Mouse (Mus musculus) midbrain, embryonic 11.5 days (tissue): Measurements from ENCODE around the gene Msn. TPM values are rescaled to one million over a fixed set of nuclear protein-coding genes. Genes with fewer than 3 reads are reported as not detected.

Source experiments
- ATAC-seq: fragments of 200-750 bp; cut with Nextera tagmentation; 2 replicates; pipeline ENCODE4 v1.8.0; 2017; ENCODE audit warnings: moderate TSS enrichment, moderate library complexity; ENCODE audit not compliant: low FRiP score
- DNase-seq: peaks from one replicate; pipeline ENCODE4 v3.0.0; 2015; ENCODE audit warnings: low spot score; ENCODE audit errors: missing footprints
- H3K27ac ChIP-seq: fragments of 300-500 bp; sonication (generic); 2 replicates; pipeline ENCODE4 v1.5.1; 2014; ENCODE audit warnings: low read depth, low read length
- H3K27me3 ChIP-seq: fragments of 300-500 bp; sonication (generic); 2 replicates; pipeline ENCODE4 v1.6.1; 2014; ENCODE audit warnings: mild to moderate bottlenecking, low read length, moderate library complexity, mixed read lengths; ENCODE audit not compliant: control insufficient read depth, insufficient read depth
- H3K36me3 ChIP-seq: fragments of 300-500 bp; sonication (generic); 2 replicates; pipeline ENCODE4 v1.6.1; 2014; ENCODE audit warnings: mild to moderate bottlenecking, low read length, moderate library complexity, mixed read lengths; ENCODE audit not compliant: control insufficient read depth, insufficient read depth
- H3K4me1 ChIP-seq: fragments of 300-500 bp; sonication (generic); 2 replicates; pipeline ENCODE4 v1.6.1; 2014; ENCODE audit warnings: low read length; ENCODE audit not compliant: control insufficient read depth, insufficient read depth
- H3K4me2 ChIP-seq: fragments of 300-500 bp; sonication (generic); 2 replicates; pipeline ENCODE4 v1.6.1; 2014; ENCODE audit warnings: mild to moderate bottlenecking, moderate library complexity
- H3K4me3 ChIP-seq: fragments of 300-500 bp; sonication (generic); 2 replicates; pipeline ENCODE4 v1.5.1; 2014; ENCODE audit warnings: low read depth, low read length
- H3K9ac ChIP-seq: fragments of 300-500 bp; sonication (generic); 2 replicates; pipeline ENCODE4 v1.6.1; 2014; ENCODE audit warnings: low read length
- H3K9me3 ChIP-seq: fragments of 300-500 bp; sonication (generic); 2 replicates; pipeline ENCODE4 v1.6.1; 2016; ENCODE audit warnings: low read length; ENCODE audit not compliant: control insufficient read depth
- WGBS: fragments of 180-500 bp; shearing (Covaris S2); extraction: QIAGEN DNeasy Blood & Tissue Kit; methylation state at CpG from one replicate; pipeline ENCODE4 v1.1.7; 2014; 5-methylcytosine and 5-hydroxymethylcytosine counted together
- polyA plus RNA-seq: library from polyadenylated mRNA; unstranded; fragments of >200 nt; fragmentation: Nextera tagmentation; extraction: Ambion mirVana; gene quantifications from 2 replicates; pipeline ENCODE4 v1.2.1, GENCODE M21; 2014

Gene Msn
- polyA plus RNA-seq, 1 experiment from 2014 or later = 120 TPM

DNA sequence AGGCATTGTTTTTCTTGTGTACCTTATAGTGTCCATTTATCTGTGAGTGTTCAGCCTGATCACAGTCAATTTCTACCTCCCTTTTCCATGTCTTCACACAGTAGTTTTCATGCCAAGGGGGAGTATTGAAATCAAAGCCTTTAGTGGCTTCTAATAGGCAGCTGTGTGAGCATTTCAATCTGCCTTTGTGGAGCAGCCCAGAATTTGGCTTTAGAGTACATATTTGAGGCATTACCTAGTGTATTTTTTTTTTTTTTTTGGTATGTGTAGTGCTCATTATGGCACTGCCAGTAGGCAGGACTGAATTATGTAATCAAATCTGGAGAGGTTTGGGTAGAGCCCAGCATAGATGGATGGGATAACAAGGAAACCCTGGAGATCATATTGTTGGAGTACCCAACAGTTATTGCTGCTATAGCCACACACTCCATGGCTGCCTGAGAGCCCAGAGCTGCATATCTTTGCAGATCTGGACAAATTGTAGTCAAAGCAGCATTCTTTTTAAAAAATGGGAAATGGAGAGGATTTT, 17.3 kb downstream of the Msn start:
- no peak overlapping the region for H3K9ac ChIP-seq
- H3K36me3 ChIP-seq = no peaks in the 10 kb centered on the region
- H3K4me2 ChIP-seq = no peak overlapping the region
- no peak for ATAC-seq
- H3K4me3 ChIP-seq = no peak overlapping the region
- no peak overlapping the region for H3K27ac ChIP-seq
- DNase-seq = no peak
- H3K9me3 ChIP-seq = no peaks in the 10 kb centered on the region
- H3K27me3 ChIP-seq = no peaks in the 10 kb centered on the region
- no peaks in the 10 kb centered on the region for H3K4me1 ChIP-seq

- Histone ChIP-seq H3K9me3 (no peaks in the 10 kb centered on the region), H3K4me2 (no peak overlapping the region), H3K9ac (no peak overlapping the region), H3K4me1 (no peaks in the 10 kb centered on the region), H3K27ac (no peak overlapping the region), H3K27me3 (no peaks in the 10 kb centered on the region), H3K4me3 (no peak overlapping the region), H3K36me3 (no peaks in the 10 kb centered on the region)
- DNase-seq (no peak), ATAC-seq (no peak)
Observed at GRCm38 (mm10) chrX:96115501-96115900, 19.7 kb downstream of the Msn start.

GRCm38 (mm10) chrX:96117366-96117765, 21.5 kb downstream of the Msn start:
- H3K4me2 ChIP-seq = no peak overlapping the region
- H3K27me3 ChIP-seq = no peaks in the 10 kb centered on the region
- no peak for ATAC-seq
- H3K9ac ChIP-seq = no peak overlapping the region
- no peak overlapping the region for H3K27ac ChIP-seq
- no peak overlapping the region for H3K4me3 ChIP-seq
- no peaks in the 10 kb centered on the region for H3K36me3 ChIP-seq
- DNase-seq = no peak
- H3K4me1 ChIP-seq = no peaks in the 10 kb centered on the region
- no peaks in the 10 kb centered on the region for H3K9me3 ChIP-seq
- WGBS = 88% methylated on average over 1 of the region's 1 CpGs

- H3K27ac ChIP-seq = no peak overlapping the region
- H3K9ac ChIP-seq = no peak overlapping the region
- H3K27me3 ChIP-seq = no peaks in the 10 kb centered on the region
- WGBS = 83% methylated on average over 2 of the region's 2 CpGs
- ATAC-seq (no peak), DNase-seq (no peak)
- H3K4me2 ChIP-seq = no peak overlapping the region
- no peaks in the 10 kb centered on the region for H3K36me3 ChIP-seq
- H3K4me3 ChIP-seq = no peak overlapping the region
- no peaks in the 10 kb centered on the region for H3K4me1 ChIP-seq
- no peaks in the 10 kb centered on the region for H3K9me3 ChIP-seq
Observed at GRCm38 (mm10) chrX:96119997-96120396, 24.2 kb downstream of the Msn start.

- no peaks in the 10 kb centered on the region for H3K4me1 ChIP-seq
- H3K9ac ChIP-seq = no peak overlapping the region
- H3K4me3 ChIP-seq = no peak overlapping the region
- no peaks in the 10 kb centered on the region for H3K9me3 ChIP-seq
- no peaks in the 10 kb centered on the region for H3K27me3 ChIP-seq
- H3K27ac ChIP-seq = no peak overlapping the region
- DNase-seq (no peak), ATAC-seq (no peak)
- H3K36me3 ChIP-seq = no peaks in the 10 kb centered on the region
- H3K4me2 ChIP-seq = no peak overlapping the region
- 80% methylated on average over 1 of the region's 1 CpGs for WGBS
Observed at GRCm38 (mm10) chrX:96121912-96122311, 26.1 kb downstream of the Msn start.

GRCm38 (mm10) chrX:96126803-96127202, 31.0 kb downstream of the Msn start:
- H3K27me3 ChIP-seq = no peaks in the 10 kb centered on the region
- no peak overlapping the region for H3K27ac ChIP-seq
- no peak overlapping the region for H3K9ac ChIP-seq
- H3K9me3 ChIP-seq = no peaks in the 10 kb centered on the region
- DNase-seq (no peak), ATAC-seq (no peak)
- no peak overlapping the region for H3K4me2 ChIP-seq
- H3K36me3 ChIP-seq = no peaks in the 10 kb centered on the region
- WGBS = 94% methylated on average over 3 of the region's 3 CpGs
- no peaks in the 10 kb centered on the region for H3K4me1 ChIP-seq
- no peak overlapping the region for H3K4me3 ChIP-seq

DNA sequence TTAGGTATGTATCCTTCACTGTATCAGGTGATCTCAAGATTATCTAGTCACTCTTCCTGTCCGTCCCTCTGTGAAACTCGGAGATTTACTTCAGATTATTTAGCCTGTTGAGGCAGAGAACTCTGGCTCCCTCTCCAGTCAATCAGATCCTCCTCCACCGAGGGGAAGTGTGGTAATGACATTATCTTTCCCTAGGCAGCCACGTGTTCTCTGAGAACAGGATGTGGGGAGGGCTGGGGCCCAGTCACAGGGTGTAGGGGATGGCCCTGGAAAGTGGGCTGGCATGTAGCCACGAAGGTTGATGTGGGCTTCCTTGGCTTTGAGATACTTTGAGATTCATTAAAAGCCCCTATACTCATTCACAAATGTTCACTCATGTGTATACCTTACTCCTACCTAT, 34.3 kb downstream of the Msn start:
- no peaks in the 10 kb centered on the region for H3K9me3 ChIP-seq
- no peak overlapping the region for H3K4me3 ChIP-seq
- ATAC-seq (no peak), DNase-seq (no peak)
- H3K4me1 ChIP-seq = no peaks in the 10 kb centered on the region
- H3K4me2 ChIP-seq = no peak overlapping the region
- no peak overlapping the region for H3K27ac ChIP-seq
- H3K27me3 ChIP-seq = no peaks in the 10 kb centered on the region
- no peak overlapping the region for H3K9ac ChIP-seq
- WGBS = 56% methylated on average over 5 of the region's 5 CpGs
- no peaks in the 10 kb centered on the region for H3K36me3 ChIP-seq

- ATAC-seq (no peak), DNase-seq (no peak)
- 61% methylated on average over 6 of the region's 6 CpGs for WGBS
Observed at GRCm38 (mm10) chrX:96130663-96131062, 34.8 kb downstream of the Msn start.

DNA sequence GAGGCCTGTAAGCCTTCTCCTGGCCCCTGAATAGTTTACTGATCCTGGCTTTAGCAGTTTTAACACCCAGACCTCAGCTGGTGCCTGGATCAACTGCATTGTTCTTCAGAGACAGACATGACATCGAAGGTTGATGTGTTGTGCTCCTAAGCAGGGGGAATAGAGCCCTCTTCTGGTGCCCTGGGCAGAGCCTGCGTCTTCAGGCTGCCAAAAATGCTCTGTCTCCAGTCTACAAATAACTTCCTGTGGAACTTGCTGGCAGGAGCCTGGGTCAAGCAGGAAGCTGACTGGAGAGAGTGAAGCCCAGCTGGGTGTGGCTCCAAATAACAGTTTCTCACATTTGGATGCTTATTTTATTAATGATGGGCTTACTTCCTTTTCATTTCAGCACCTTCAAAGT, 37.4 kb downstream of the Msn start:
- no peak overlapping the region for H3K9ac ChIP-seq
- H3K4me1 ChIP-seq = no peaks in the 10 kb centered on the region
- no peaks in the 10 kb centered on the region for H3K36me3 ChIP-seq
- H3K9me3 ChIP-seq = no peaks in the 10 kb centered on the region
- no peak for DNase-seq
- H3K4me2 ChIP-seq = no peak overlapping the region
- no peaks in the 10 kb centered on the region for H3K27me3 ChIP-seq
- H3K4me3 ChIP-seq = no peak overlapping the region
- 38% methylated on average over 2 of the region's 2 CpGs for WGBS
- ATAC-seq = no peak
- H3K27ac ChIP-seq = no peak overlapping the region

More at GRCm38 (mm10) chrX:96130663-96131062, 34.8 kb downstream of the Msn start:
- H3K4me3 ChIP-seq = no peak overlapping the region
- H3K27me3 ChIP-seq = no peaks in the 10 kb centered on the region
- no peak overlapping the region for H3K27ac ChIP-seq
- H3K9me3 ChIP-seq = no peaks in the 10 kb centered on the region
- no peaks in the 10 kb centered on the region for H3K4me1 ChIP-seq
- H3K9ac ChIP-seq = no peak overlapping the region
- H3K4me2 ChIP-seq = no peak overlapping the region
- H3K36me3 ChIP-seq = no peaks in the 10 kb centered on the region

GRCm38 (mm10) chrX:96134243-96134661, 38.4 kb downstream of the Msn start:
- no peaks in the 10 kb centered on the region for H3K4me1 ChIP-seq
- ATAC-seq (no peak), DNase-seq (no peak)
- no peak overlapping the region for H3K4me2 ChIP-seq
- H3K9ac ChIP-seq = no peak overlapping the region
- no peaks in the 10 kb centered on the region for H3K9me3 ChIP-seq
- WGBS = 81% methylated on average over 5 of the region's 5 CpGs
- H3K27ac ChIP-seq = no peak overlapping the region
- H3K27me3 ChIP-seq = no peaks in the 10 kb centered on the region
- no peak overlapping the region for H3K4me3 ChIP-seq
- H3K36me3 ChIP-seq = no peaks in the 10 kb centered on the region
